Mouse (Mus musculus): ENCODE measurements around the gene Hist1h2an.
"Not testable (repeated sequence)": the region's sequence is repeated elsewhere in the genome, so short reads cannot be mapped to it uniquely, and the experiment has no call there.

- TF ChIP-seq CTCF (IDR thresholded peaks at IDR 0.05; ENCODE audit: low read depth, low read length); POLR2A (IDR thresholded peaks at IDR 0.05; ENCODE audit: borderline replicate concordance, low read depth, low read length): not testable (repeated sequence)
Observed at GRCm38 (mm10) chr13:21811539-21811938, 24.5 kb upstream of the Hist1h2an start, which contains the start of gene Hist1h4m.

Data from bone marrow macrophage, adult 2 months (primary cell).